Mouse (Mus musculus): Measurements from ENCODE around the gene Adora2b.

GRCm38 (mm10) chr11:62213384-62213989 is 35.3 kb upstream of the Adora2b start:
- TF ChIP-seq POLR2A (IDR thresholded peaks at IDR 0.05; ENCODE audit: low read depth, low read length) (no peak), CTCF (IDR thresholded peaks at IDR 0.05; ENCODE audit: borderline replicate concordance, insufficient read depth, low read length) (no peak)
